ENCODE assay signal across 8 mouse cellular contexts in the genomic region with DNA sequence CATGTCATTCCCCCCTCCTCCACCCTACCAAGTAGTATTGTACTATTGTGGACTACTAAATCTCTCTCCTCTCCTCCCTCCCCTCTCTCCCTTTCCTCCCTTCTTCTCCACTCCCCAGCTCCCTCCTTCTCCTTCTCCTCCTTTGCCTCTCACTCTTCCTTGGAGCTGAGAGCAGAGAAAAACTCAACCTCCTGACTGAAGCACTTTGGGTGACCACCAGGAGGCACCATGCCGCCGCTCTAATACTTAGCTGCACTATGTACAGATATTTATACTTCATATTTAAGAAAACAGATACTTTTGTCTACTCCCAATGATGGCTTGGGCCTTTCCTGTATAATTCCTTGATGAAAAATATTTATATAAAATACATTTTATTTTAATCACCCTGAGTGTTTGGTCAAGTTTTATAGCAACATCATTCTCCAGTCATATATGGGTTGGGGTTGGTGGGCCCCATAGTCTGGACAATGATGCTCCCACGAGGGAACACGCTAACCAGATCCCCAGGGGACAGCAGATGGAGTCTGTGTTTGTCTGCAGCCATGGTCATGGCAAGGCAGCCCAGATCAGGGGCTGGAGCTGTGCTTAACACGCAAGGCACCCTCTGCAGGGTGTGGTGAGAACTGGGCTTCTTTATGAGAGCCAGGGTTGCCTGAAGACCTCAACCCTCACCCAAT. TPM values are rescaled to one million over a fixed set of nuclear protein-coding genes. Genes with fewer than 3 reads are reported as not detected.
DNase-seq lines count a peak whose midpoint lies in the region; ATAC-seq and TF ChIP-seq lines count a peak whose summit lies in the region.

No protein-coding gene starts in this region.

- peak; percentile 15 to 16 for DNase-seq in frontal cortex, postnatal 36 days (ENCODE audit: low spot score in 2 of 2)
- DNase-seq in liver (peak; percentile 13), CH12.LX (ENCODE audit: extremely low read depth) (peak; percentile 31)
- no peak for DNase-seq in liver, embryonic 11.5 days (ENCODE audit: low spot score)
- DNase-seq in induced T-regulatory cell, adult 2 months (ENCODE audit: low read depth): peak; percentile 23
- no peak for DNase-seq in urinary bladder, adult 2 months (ENCODE audit: low spot score)

- H3K27me3 ChIP-seq in liver, embryonic 11.5 days (replicated peaks; ENCODE audit: control insufficient read depth, insufficient read depth, low read length): peaks cover 8% of the 10 kb centered on the region; the same call in 1 of the 2 replicates
- H3K27me3 ChIP-seq in CH12.LX (replicated peaks): no peaks in the 10 kb centered on the region
- no peaks in the 10 kb centered on the region for H3K27me3 ChIP-seq in forebrain, embryonic 15.5 days

- 61% methylated on average over 5 of the region's 5 CpGs for WGBS in liver, embryonic 11.5 days
- 65% methylated on average over 5 of the region's 5 CpGs for WGBS in forebrain, embryonic 15.5 days

- no peak overlapping the region for H3K4me2 ChIP-seq in liver, embryonic 11.5 days
- no peak overlapping the region for H3K4me2 ChIP-seq in CH12.LX (ENCODE audit: insufficient read depth, low read depth, poor library complexity, severe bottlenecking)
- no peak overlapping the region for H3K4me2 ChIP-seq in forebrain, embryonic 15.5 days (replicated peaks)

- no peaks in the 10 kb centered on the region for H3K9me3 ChIP-seq in liver, embryonic 11.5 days (ENCODE audit: control insufficient read depth, low read length)
- H3K9me3 ChIP-seq in CH12.LX (replicated peaks; ENCODE audit: low read length): no peaks in the 10 kb centered on the region
- no peaks in the 10 kb centered on the region for H3K9me3 ChIP-seq in forebrain, embryonic 15.5 days

- peak in 1 of 2 experiments; percentile 89; a peak in 2 of 4 replicates for TF ChIP-seq CTCF in CH12.LX (conservative IDR thresholded peaks at IDR 0.05 in 1 of 2, IDR thresholded peaks at IDR 0.05 in 1 of 2; ENCODE audit: low read depth in 2 of 2, low read length in 2 of 2)

- H3K36me3 ChIP-seq in liver, embryonic 11.5 days (ENCODE audit: control insufficient read depth, insufficient read depth, low read length): no peaks in the 10 kb centered on the region
- peaks cover 0 to 49% of the 10 kb centered on the region in 2 experiments for H3K36me3 ChIP-seq in CH12.LX (replicated peaks in 1 of 2; ENCODE audit: control insufficient read depth in 1 of 2, insufficient read depth in 1 of 2, low read length in 1 of 2)
- no peaks in the 10 kb centered on the region for H3K36me3 ChIP-seq in forebrain, embryonic 15.5 days

- dilution Hi-C loops in CH12.LX (cut with MboI; ENCODE audit: extremely low pct_ligation_motif_present, extremely low pct_unique_long_range_greater_than_20kb, low sequenced_read_pairs): no loop called here

- no peak for ATAC-seq in frontal cortex, adult (ENCODE audit: low TSS enrichment)
- ATAC-seq in liver, embryonic 11.5 days (replicated peaks; ENCODE audit: low FRiP score): no peak
- no peak for ATAC-seq in forebrain, embryonic 15.5 days (replicated peaks)

- in situ Hi-C loops in CH12.LX (cut with MboI; ENCODE audit: low pct_ligation_motif_present, low pct_unique_long_range_greater_than_20kb, low sequenced_read_pairs): loop anchor here (5.0 to 10.0 kb wide), 3 partner anchors 252 to 375 kb away; no protein-coding TSS in a partner anchor

- peak; percentile 81 for TF ChIP-seq RAD21 in CH12.LX (IDR thresholded peaks at IDR 0.05; ENCODE audit: low read depth, low read length)

- H3K4me1 ChIP-seq in liver, embryonic 11.5 days (replicated peaks; ENCODE audit: control insufficient read depth, insufficient read depth, low read length): no peaks in the 10 kb centered on the region
- no peaks in the 10 kb centered on the region; a peak in 1 of 4 replicates for H3K4me1 ChIP-seq in CH12.LX (ENCODE audit: control insufficient read depth in 1 of 2, insufficient read depth in 2 of 2)
- no peaks in the 10 kb centered on the region for H3K4me1 ChIP-seq in forebrain, embryonic 15.5 days

- H3K4me3 ChIP-seq in liver, embryonic 11.5 days (ENCODE audit: low read depth, low read length): no peak overlapping the region
- H3K4me3 ChIP-seq in CH12.LX (replicated peaks in 1 of 3; ENCODE audit: low read depth in 2 of 3, low read length in 2 of 3, poor library complexity in 1 of 3): no peak overlapping the region
- H3K4me3 ChIP-seq in forebrain, embryonic 15.5 days: no peak overlapping the region

- no peak overlapping the region for H3K27ac ChIP-seq in liver, embryonic 11.5 days (ENCODE audit: low read depth, low read length)
- H3K27ac ChIP-seq in CH12.LX (ENCODE audit: insufficient read depth, low read depth): no peak overlapping the region
- no peak overlapping the region for H3K27ac ChIP-seq in forebrain, embryonic 15.5 days (replicated peaks)

- no peak for TF ChIP-seq POLR2A in CH12.LX (IDR thresholded peaks at IDR 0.05; ENCODE audit: low read depth, low read length)

- no peaks in the 10 kb centered on the region for H3K79me2 ChIP-seq in CH12.LX (replicated peaks; ENCODE audit: control insufficient read depth, extremely low read depth, insufficient read depth, poor library complexity, severe bottlenecking)

- TF ChIP-seq EP300 in CH12.LX (IDR thresholded peaks at IDR 0.05; ENCODE audit: low read length): no peak

- no peak overlapping the region for H3K9ac ChIP-seq in liver, embryonic 11.5 days (ENCODE audit: low read depth, low read length)
- no peak overlapping the region for H3K9ac ChIP-seq in CH12.LX (ENCODE audit: insufficient read depth, low read depth)
- no peak overlapping the region for H3K9ac ChIP-seq in forebrain, embryonic 15.5 days (replicated peaks)

TF ChIP-seq in CH12.LX, 34 proteins besides CTCF, POLR2A, EP300 and RAD21:
- TF ChIP-seq ZC3H11A (IDR thresholded peaks at IDR 0.05; ENCODE audit: low read depth, low read length): peak; percentile 51; the same call in 1 of the 2 replicates
- TF ChIP-seq ELF1 (IDR thresholded peaks at IDR 0.05; ENCODE audit: low read depth, low read length): no peak
- TF ChIP-seq TBP (conservative IDR thresholded peaks at IDR 0.05; ENCODE audit: low read depth, low read length): no peak
- peak; percentile 92 for TF ChIP-seq SMC3 (IDR thresholded peaks at IDR 0.05; ENCODE audit: low read depth, low read length)

RNA-seq across cellular contexts. Expression of a gene that starts 24.8 kb away (rescaled TPM):
- polyA plus RNA-seq in liver, embryonic 11.5 days (2014; fragmentation: Nextera tagmentation; extraction: Ambion mirVana): 44.1 and 47.1 TPM in 2 replicates
- total RNA-seq in CH12.LX (2012; rRNA removed) (3.2 and 4.9 TPM in 2 replicates), CH12.LX (2014; rRNA removed) (3.7 and 5.0 TPM in 2 replicates)
- 16.1 and 16.4 TPM in 2 replicates for polyA plus RNA-seq in CH12.LX (2012; ENCODE audit: insufficient read length, low read depth)
- polyA plus RNA-seq in forebrain, embryonic 15.5 days (2015; fragmentation: Nextera tagmentation; extraction: Ambion mirVana): 7.2 and 7.8 TPM in 2 replicates
- 74.3 and 76.8 TPM in 2 replicates for polyA plus RNA-seq in urinary bladder, adult 2 months (2012; rRNA removed)

RNA-seq across cellular contexts. Expression of a gene that starts 39.4 kb away (rescaled TPM):
- polyA plus RNA-seq in liver, embryonic 11.5 days (2014; fragmentation: Nextera tagmentation; extraction: Ambion mirVana): 0.21 and 0.38 TPM in 2 replicates
- total RNA-seq in CH12.LX (2012; rRNA removed) (0.80 and 3.4 TPM in 2 replicates), CH12.LX (2014; rRNA removed) (1.3 and 1.6 TPM in 2 replicates)
- 1.8 and 2.0 TPM in 2 replicates for polyA plus RNA-seq in CH12.LX (2012; ENCODE audit: insufficient read length, low read depth)
- 0.78 and 1.2 TPM in 2 replicates for polyA plus RNA-seq in forebrain, embryonic 15.5 days (2015; fragmentation: Nextera tagmentation; extraction: Ambion mirVana)
- polyA plus RNA-seq in urinary bladder, adult 2 months (2012; rRNA removed): 1.1 TPM in 2 replicates

Comparison
In these comparisons a context has a peak if more than half of its experiments do, and no peak if none do; other contexts are left out.
1. DNase-seq: peak in frontal cortex, postnatal 36 days (2 of 2), liver (single experiment), CH12.LX (single experiment) and induced T-regulatory cell, adult 2 months (single experiment); none in liver, embryonic 11.5 days (single experiment) and urinary bladder, adult 2 months (single experiment).